Mouse (Mus musculus): ENCODE results near the gene Lhx1. TPM values are rescaled to one million over a fixed set of nuclear protein-coding genes. Genes with fewer than 3 reads are reported as not detected.

The Lhx1 gene
- total and polyA plus RNA-seq, 3 experiments, result 0.04 TPM; not detected in 2

DNA sequence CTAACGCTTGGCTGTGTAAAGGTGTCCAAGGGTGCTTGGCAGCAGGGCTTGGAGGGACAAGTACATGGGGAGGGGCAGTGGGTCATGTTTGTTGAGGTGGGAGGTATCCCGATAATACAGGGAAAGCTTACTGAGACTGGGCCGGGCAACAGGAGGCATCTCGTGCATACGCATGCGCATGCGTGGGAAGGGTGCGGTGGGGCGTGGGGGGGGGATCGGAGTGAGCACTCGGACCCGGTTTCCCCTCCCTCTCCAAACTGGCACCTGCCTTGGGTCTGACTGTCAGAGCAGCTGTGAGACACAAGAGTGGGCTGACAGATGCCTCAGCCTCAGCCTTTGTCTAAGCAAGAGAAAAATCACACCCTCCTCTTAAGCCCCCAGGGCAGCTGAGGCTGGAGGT is 45.1 kb upstream of the Lhx1 start:
- Histone ChIP-seq H3K79me2 (replicated peaks; ENCODE audit: control insufficient read depth, extremely low read depth, insufficient read depth, poor library complexity, severe bottlenecking) (no peaks in the 10 kb centered on the region), H3K36me3 (replicated peaks in 1 of 2; ENCODE audit: control insufficient read depth in 1 of 2, insufficient read depth in 1 of 2, low read length in 1 of 2) (no peaks in the 10 kb centered on the region), H3K4me2 (ENCODE audit: insufficient read depth, low read depth, poor library complexity, severe bottlenecking) (no peak overlapping the region), H3K4me1 (ENCODE audit: control insufficient read depth in 1 of 2, insufficient read depth in 2 of 2) (peaks cover 2% of the 10 kb centered on the region in 2 experiments; a peak in 2 of 4 replicates), H3K4me3 (replicated peaks in 1 of 3; ENCODE audit: low read depth in 2 of 3, low read length in 2 of 3, poor library complexity in 1 of 3) (no peak overlapping the region), H3K9ac (ENCODE audit: insufficient read depth, low read depth) (no peak overlapping the region), H3K9me3 (replicated peaks; ENCODE audit: low read length) (no peaks in the 10 kb centered on the region), H3K27me3 (replicated peaks) (peaks cover 96% of the 10 kb centered on the region), H3K27ac (ENCODE audit: insufficient read depth, low read depth) (no peak overlapping the region)
- dilution Hi-C loops (cut with MboI; ENCODE audit: extremely low pct_ligation_motif_present, extremely low pct_unique_long_range_greater_than_20kb, low sequenced_read_pairs) (no loop called here), in situ Hi-C loops (cut with MboI; ENCODE audit: low pct_ligation_motif_present, low pct_unique_long_range_greater_than_20kb, low sequenced_read_pairs) (no loop called here)
- DNase-seq (ENCODE audit: extremely low read depth), result no peak
- TF ChIP-seq E2F4 (IDR thresholded peaks at IDR 0.05; ENCODE audit: insufficient replicate concordance, low read depth, low read length) (no peak), GABPA (IDR thresholded peaks at IDR 0.05; ENCODE audit: insufficient replicate concordance, low read depth, low read length) (no peak), ZMIZ1 (IDR thresholded peaks at IDR 0.05; ENCODE audit: low read depth, low read length) (no peak), PAX5 (IDR thresholded peaks at IDR 0.05; ENCODE audit: low read length) (no peak), JUND (conservative IDR thresholded peaks at IDR 0.05; ENCODE audit: low read depth, low read length) (no peak), MXI1 (IDR thresholded peaks at IDR 0.05; ENCODE audit: low read depth, low read length) (no peak), CHD1 (IDR thresholded peaks at IDR 0.05; ENCODE audit: low read depth, low read length) (no peak), POLR2A (IDR thresholded peaks at IDR 0.05; ENCODE audit: low read depth, low read length) (no peak), SIN3A (IDR thresholded peaks at IDR 0.05; ENCODE audit: low read length) (no peak), ETS1 (conservative IDR thresholded peaks at IDR 0.05; ENCODE audit: low read depth, low read length) (no peak), TBP (conservative IDR thresholded peaks at IDR 0.05; ENCODE audit: low read depth, low read length) (no peak), MAFK (IDR thresholded peaks at IDR 0.05; ENCODE audit: insufficient replicate concordance, low read length) (no peak), SMC3 (IDR thresholded peaks at IDR 0.05; ENCODE audit: low read depth, low read length) (no peak), TCF12 (IDR thresholded peaks at IDR 0.05; ENCODE audit: low read depth, low read length) (no peak), USF1 (IDR thresholded peaks at IDR 0.05; ENCODE audit: low read depth, low read length) (no peak), RAD21 (IDR thresholded peaks at IDR 0.05; ENCODE audit: low read depth, low read length) (no peak), ZKSCAN1 (IDR thresholded peaks at IDR 0.05; ENCODE audit: borderline replicate concordance, low read depth, low read length) (no peak), MAX (IDR thresholded peaks at IDR 0.05; ENCODE audit: low read length) (no peak), BHLHE40 (IDR thresholded peaks at IDR 0.05; ENCODE audit: low read depth, low read length) (no peak)

GRCm38 (mm10) chr11:84569052-84569751 is 43.9 kb upstream of the Lhx1 start:
- no peak for TF ChIP-seq CHD1 (IDR thresholded peaks at IDR 0.05; ENCODE audit: low read depth, low read length)
- no peak for TF ChIP-seq CTCF (conservative IDR thresholded peaks at IDR 0.05 in 1 of 2, IDR thresholded peaks at IDR 0.05 in 1 of 2; ENCODE audit: low read depth in 2 of 2, low read length in 2 of 2)
- TF ChIP-seq EP300 (IDR thresholded peaks at IDR 0.05; ENCODE audit: low read length), result no peak
- no peak for TF ChIP-seq TBP (conservative IDR thresholded peaks at IDR 0.05; ENCODE audit: low read depth, low read length)
- TF ChIP-seq USF2 (conservative IDR thresholded peaks at IDR 0.05; ENCODE audit: low read depth, low read length), result no peak
- TF ChIP-seq RCOR1 (conservative IDR thresholded peaks at IDR 0.05; ENCODE audit: low read depth, low read length), result no peak
- no peak for TF ChIP-seq NRF1 (IDR thresholded peaks at IDR 0.05; ENCODE audit: low read depth, low read length)
- no peak for TF ChIP-seq POLR2A (IDR thresholded peaks at IDR 0.05; ENCODE audit: low read depth, low read length)
- no peak for TF ChIP-seq CHD2 (IDR thresholded peaks at IDR 0.05; ENCODE audit: low read length)
- no peak for TF ChIP-seq SMC3 (IDR thresholded peaks at IDR 0.05; ENCODE audit: low read depth, low read length)
- no peak for TF ChIP-seq NELFE (IDR thresholded peaks at IDR 0.05; ENCODE audit: low read depth, low read length)
- TF ChIP-seq MYC (IDR thresholded peaks at IDR 0.05; ENCODE audit: low read depth, low read length), result no peak
- TF ChIP-seq TCF12 (IDR thresholded peaks at IDR 0.05; ENCODE audit: low read depth, low read length), result no peak
- no peak for TF ChIP-seq RAD21 (IDR thresholded peaks at IDR 0.05; ENCODE audit: low read depth, low read length)
- in situ Hi-C loops (cut with MboI; ENCODE audit: low pct_ligation_motif_present, low pct_unique_long_range_greater_than_20kb, low sequenced_read_pairs) (no loop called here), dilution Hi-C loops (cut with MboI; ENCODE audit: extremely low pct_ligation_motif_present, extremely low pct_unique_long_range_greater_than_20kb, low sequenced_read_pairs) (no loop called here)
- Histone ChIP-seq H3K36me3 (replicated peaks in 1 of 2; ENCODE audit: control insufficient read depth in 1 of 2, insufficient read depth in 1 of 2, low read length in 1 of 2) (no peaks in the 10 kb centered on the region), H3K9me3 (replicated peaks; ENCODE audit: low read length) (no peaks in the 10 kb centered on the region), H3K4me3 (replicated peaks in 1 of 3; ENCODE audit: low read depth in 2 of 3, low read length in 2 of 3, poor library complexity in 1 of 3) (no peak overlapping the region), H3K27ac (ENCODE audit: insufficient read depth, low read depth) (no peak overlapping the region), H3K79me2 (replicated peaks; ENCODE audit: control insufficient read depth, extremely low read depth, insufficient read depth, poor library complexity, severe bottlenecking) (no peaks in the 10 kb centered on the region), H3K4me2 (ENCODE audit: insufficient read depth, low read depth, poor library complexity, severe bottlenecking) (no peak overlapping the region), H3K27me3 (replicated peaks) (peaks cover 96% of the 10 kb centered on the region), H3K4me1 (ENCODE audit: control insufficient read depth in 1 of 2, insufficient read depth in 2 of 2) (peaks cover 2% of the 10 kb centered on the region in 2 experiments; a peak in 2 of 4 replicates), H3K9ac (ENCODE audit: insufficient read depth, low read depth) (no peak overlapping the region)
- no peak for DNase-seq (ENCODE audit: extremely low read depth)

Data from CH12.LX (cell line).